Comparison of ENCODE assay signal across 12 mouse cellular contexts in the genomic region with DNA sequence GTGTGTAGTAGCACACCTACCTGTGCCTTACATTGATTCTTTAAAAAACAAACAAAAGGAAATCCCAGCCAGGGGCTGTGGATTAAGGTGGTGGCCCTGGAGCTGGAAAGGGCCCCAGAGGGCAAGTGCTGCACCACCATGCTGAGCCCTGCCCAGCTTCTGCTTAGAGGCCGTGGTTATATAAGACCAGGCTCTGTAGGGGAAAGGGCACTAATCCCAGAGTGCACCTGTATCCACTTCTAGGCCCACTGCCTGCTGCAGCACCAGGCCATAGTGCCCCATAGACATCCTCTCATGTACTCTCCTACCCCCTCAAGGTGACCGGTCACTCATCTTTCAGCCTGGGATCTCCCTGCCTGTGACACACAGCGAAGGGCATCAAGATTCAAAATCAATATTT. TPM values are rescaled to one million over a fixed set of nuclear protein-coding genes. Genes with fewer than 3 reads are reported as not detected.
DNase-seq lines count a peak whose midpoint lies in the region; ATAC-seq lines count a peak whose summit lies in the region.
"Had no signal": no experiment of that assay in that cellular context is flagged by ENCODE, and none has a peak within 500 bp of the region (broad histone marks: within the 10 kb centered on the region; RNA-seq: fewer than 3 reads in every experiment).

No protein-coding gene starts in this region.

- H3K9ac ChIP-seq in heart, embryonic 14.5 days (ENCODE audit: low read length), result no peak overlapping the region
- no peak overlapping the region for H3K9ac ChIP-seq in neural tube, embryonic 13.5 days

- no peak overlapping the region for H3K27ac ChIP-seq in heart, embryonic 14.5 days (replicated peaks in 1 of 2; ENCODE audit: control insufficient read depth in 1 of 2, insufficient read depth in 1 of 2, low read depth in 2 of 2, low read length in 2 of 2)
- no peak overlapping the region for H3K27ac ChIP-seq in neural tube, embryonic 13.5 days (replicated peaks)

- peaks cover 7 to 30% of the 10 kb centered on the region in 2 experiments; a peak in 3 of 4 replicates for H3K4me1 ChIP-seq in heart, embryonic 14.5 days (ENCODE audit: control insufficient read depth in 2 of 2, insufficient read depth in 2 of 2, low read length in 2 of 2)
- peaks cover 22% of the 10 kb centered on the region for H3K4me1 ChIP-seq in neural tube, embryonic 13.5 days (replicated peaks)

- WGBS in heart, embryonic 14.5 days, result 93% methylated on average over 3 of the region's 3 CpGs
- WGBS in neural tube, embryonic 13.5 days, result 97% methylated on average over 3 of the region's 3 CpGs

- 0 out of 2 replicates have a peak overlapping the region, but pooled peaks have one; percentile 1 for H3K4me2 ChIP-seq in heart, embryonic 14.5 days (ENCODE audit: low read length)
- H3K4me2 ChIP-seq in neural tube, embryonic 13.5 days, result no peak overlapping the region

- H3K9me3 ChIP-seq in heart, embryonic 14.5 days (ENCODE audit: control insufficient read depth, low read length), result no peaks in the 10 kb centered on the region
- no peaks in the 10 kb centered on the region for H3K9me3 ChIP-seq in neural tube, embryonic 13.5 days

- DNase-seq in adrenal gland, adult 2 months, result peak; percentile 47
- no peak for DNase-seq in adrenal gland, postnatal 25 days
- no peak for DNase-seq in heart, postnatal 25 days (ENCODE audit: low spot score)
- no peak for DNase-seq in neural tube, embryonic 10.5 days (ENCODE audit: extremely low spot score, low spot score)
- no peak for DNase-seq in right cerebral cortex, postnatal 36 days (ENCODE audit: low spot score in 2 of 2)
- no peak for DNase-seq in cerebellum, adult 11 months
- DNase-seq: lung, adult 18-20 months; right cerebral cortex, postnatal 25 days had no signal

- no peaks in the 10 kb centered on the region for H3K27me3 ChIP-seq in heart, embryonic 14.5 days (ENCODE audit: control insufficient read depth, insufficient read depth, low read length)
- H3K27me3 ChIP-seq in neural tube, embryonic 13.5 days, result no peaks in the 10 kb centered on the region
- H3K27me3 ChIP-seq: Patski had no signal

- no peak overlapping the region for H3K4me3 ChIP-seq in heart, embryonic 14.5 days (ENCODE audit: control insufficient read depth in 1 of 2, insufficient read depth in 1 of 2, low read depth in 1 of 2, low read length in 2 of 2)
- H3K4me3 ChIP-seq in neural tube, embryonic 13.5 days, result 0 out of 2 replicates have a peak overlapping the region, but pooled peaks have one; percentile 0
- H3K4me3 ChIP-seq: erythroblast, embryonic 14.5 days had no signal

- intact Hi-C loops in heart, postnatal 25 days (cut with DNase I), result loop anchor here (5.0 kb wide), 1 partner anchor 34 kb away; the partner anchor contains the start of gene Stub1

- H3K36me3 ChIP-seq in heart, embryonic 14.5 days (ENCODE audit: control insufficient read depth, insufficient read depth, low read length), result peaks cover 36% of the 10 kb centered on the region
- no peaks in the 10 kb centered on the region for H3K36me3 ChIP-seq in neural tube, embryonic 13.5 days

- ATAC-seq in heart, embryonic 14.5 days (ENCODE audit: insufficient number of reproducible peaks, insufficient read depth, low FRiP score, low read depth), result no peak
- no peak for ATAC-seq in neural tube, embryonic 13.5 days (ENCODE audit: low read depth)
- ATAC-seq: Patski had no signal

RNA-seq across cellular contexts. Expression of gene Mcrip2, which starts 2.4 kb away (rescaled TPM):
- 100 to 1,000 TPM; 302 to 466 TPM for total RNA-seq in adrenal gland, adult 2 months (2021)
- polyA plus RNA-seq in adrenal gland, adult 2 months (2012; rRNA removed), result 1,490 and 1,757 TPM in 2 replicates
- total RNA-seq in adrenal gland, postnatal 25 days (2021), result 479 and 493 TPM in 2 replicates
- polyA plus RNA-seq in heart, embryonic 14.5 days (2014; fragmentation: Nextera tagmentation; extraction: Ambion mirVana), result 164 and 184 TPM in 2 replicates
- 100 to 1,000 TPM; 261 to 270 TPM for total RNA-seq in heart, postnatal 25 days (2021)
- 10.8 and 14.2 TPM in 2 replicates for polyA plus RNA-seq in neural tube, embryonic 13.5 days (2015; fragmentation: Nextera tagmentation; extraction: Ambion mirVana)

RNA-seq across cellular contexts. Expression of gene Wdr90, which starts 4.9 kb away (rescaled TPM):
- 10 to 100 TPM; 13.9 to 15.1 TPM for total RNA-seq in adrenal gland, adult 2 months (2021)
- 75.1 and 83.0 TPM in 2 replicates for polyA plus RNA-seq in adrenal gland, adult 2 months (2012; rRNA removed)
- 26.7 and 28.0 TPM in 2 replicates for total RNA-seq in adrenal gland, postnatal 25 days (2021)
- polyA plus RNA-seq in heart, embryonic 14.5 days (2014; fragmentation: Nextera tagmentation; extraction: Ambion mirVana), result 8.2 and 8.6 TPM in 2 replicates
- total RNA-seq in heart, postnatal 25 days (2021), result 1 to 10 TPM; 2.8 to 2.9 TPM
- 14.1 and 15.6 TPM in 2 replicates for polyA plus RNA-seq in neural tube, embryonic 13.5 days (2015; fragmentation: Nextera tagmentation; extraction: Ambion mirVana)

RNA-seq across cellular contexts. Expression of gene Mettl26, which starts 8.7 kb away (rescaled TPM):
- 100 to 1,000 TPM in 1 of 2 experiments, 10 to 100 TPM in 1; 90.9 to 141 TPM for total RNA-seq in adrenal gland, adult 2 months (2021)
- polyA plus RNA-seq in adrenal gland, adult 2 months (2012; rRNA removed), result 350 and 376 TPM in 2 replicates
- total RNA-seq in adrenal gland, postnatal 25 days (2021), result 116 and 144 TPM in 2 replicates
- 36.7 and 41.7 TPM in 2 replicates for polyA plus RNA-seq in heart, embryonic 14.5 days (2014; fragmentation: Nextera tagmentation; extraction: Ambion mirVana)
- total RNA-seq in heart, postnatal 25 days (2021), result 10 to 100 TPM; 13.6 to 14.4 TPM
- 56.8 and 65.5 TPM in 2 replicates for polyA plus RNA-seq in neural tube, embryonic 13.5 days (2015; fragmentation: Nextera tagmentation; extraction: Ambion mirVana)

RNA-seq across cellular contexts. Expression of gene Wfikkn1, which starts 14.5 kb away (rescaled TPM):
- total RNA-seq in adrenal gland, adult 2 months (2021), result 1 to 10 TPM in 1 of 2 experiments, under 1 TPM in 1; 0.52 to 2.1 TPM
- polyA plus RNA-seq in adrenal gland, adult 2 months (2012; rRNA removed), result 2.1 and 2.5 TPM in 2 replicates
- total RNA-seq in adrenal gland, postnatal 25 days (2021), result 2.7 and 3.3 TPM in 2 replicates
- polyA plus RNA-seq in heart, embryonic 14.5 days (2014; fragmentation: Nextera tagmentation; extraction: Ambion mirVana), result 0.27 and 0.53 TPM in 2 replicates
- total RNA-seq in heart, postnatal 25 days (2021), result under 1 TPM; 0.45 to 0.75 TPM
- 0.53 and 0.79 TPM in 2 replicates for polyA plus RNA-seq in neural tube, embryonic 13.5 days (2015; fragmentation: Nextera tagmentation; extraction: Ambion mirVana)

RNA-seq across cellular contexts. Expression of gene Rhot2, which starts 21.5 kb away (rescaled TPM):
- total RNA-seq in adrenal gland, adult 2 months (2021), result 100 to 1,000 TPM; 107 to 127 TPM
- 180 and 193 TPM in 2 replicates for polyA plus RNA-seq in adrenal gland, adult 2 months (2012; rRNA removed)
- 124 and 130 TPM in 2 replicates for total RNA-seq in adrenal gland, postnatal 25 days (2021)
- polyA plus RNA-seq in heart, embryonic 14.5 days (2014; fragmentation: Nextera tagmentation; extraction: Ambion mirVana), result 11.5 and 12.7 TPM in 2 replicates
- total RNA-seq in heart, postnatal 25 days (2021), result 100 to 1,000 TPM; 120 to 125 TPM
- 15.4 and 18.3 TPM in 2 replicates for polyA plus RNA-seq in neural tube, embryonic 13.5 days (2015; fragmentation: Nextera tagmentation; extraction: Ambion mirVana)
